In the genomic region with DNA sequence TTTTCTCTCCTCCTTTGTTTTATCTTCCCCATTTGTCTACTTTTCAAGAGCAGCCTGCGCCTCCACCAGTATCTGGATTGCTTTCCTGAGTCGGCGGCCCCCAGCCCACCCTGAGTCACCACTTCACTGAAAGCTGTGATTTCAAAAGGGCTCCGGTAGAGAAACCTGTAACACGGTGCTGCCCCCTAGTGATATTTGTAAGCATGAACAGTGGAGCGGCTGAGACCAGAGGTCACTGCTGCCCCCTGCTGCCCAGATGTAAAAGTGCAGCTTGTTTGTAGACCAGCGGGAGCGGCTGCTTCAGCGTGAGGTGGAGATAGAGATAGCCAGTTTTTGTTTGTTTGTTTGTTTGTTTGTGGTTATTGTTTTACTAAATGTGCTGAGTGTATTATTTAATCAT, we compare ENCODE assay signal across 8 mouse cellular contexts. TPM values are rescaled to one million over a fixed set of nuclear protein-coding genes. Genes with fewer than 3 reads are reported as not detected.
DNase-seq lines count a peak whose midpoint lies in the region; ATAC-seq and TF ChIP-seq lines count a peak whose summit lies in the region.

No protein-coding gene starts in this region.

- H3K9ac ChIP-seq in forebrain, embryonic 14.5 days (ENCODE audit: low read length), result no peak overlapping the region
- no peak overlapping the region for H3K9ac ChIP-seq in hindbrain, embryonic 14.5 days

- peak; percentile 69 for ATAC-seq in forebrain, embryonic 14.5 days
- peak; percentile 62; the same call in 1 of the 2 replicates for ATAC-seq in hindbrain, embryonic 14.5 days (ENCODE audit: low FRiP score)

- no peak overlapping the region for H3K4me2 ChIP-seq in forebrain, embryonic 14.5 days (ENCODE audit: low read length)
- no peak overlapping the region for H3K4me2 ChIP-seq in hindbrain, embryonic 14.5 days (replicated peaks)

- WGBS in forebrain, embryonic 14.5 days, result 27% methylated on average over 9 of the region's 9 CpGs
- 29% methylated on average over 9 of the region's 9 CpGs for WGBS in hindbrain, embryonic 14.5 days

- TF ChIP-seq CTCF in left cerebral cortex, adult 2 months (IDR thresholded peaks at IDR 0.05), result peak; percentile 98

- H3K4me3 ChIP-seq in forebrain, embryonic 14.5 days (ENCODE audit: low read depth, low read length), result no peak overlapping the region
- H3K4me3 ChIP-seq in hindbrain, embryonic 14.5 days (replicated peaks; ENCODE audit: low read length), result no peak overlapping the region
- no peak overlapping the region for H3K4me3 ChIP-seq in left cerebral cortex, adult 2 months

- intact Hi-C loops in left cerebral cortex, adult 2 months (cut with DNase I), result loop anchor here (5.0 to 10.0 kb wide), 2 partner anchors 53 to 129 kb away; no protein-coding TSS in a partner anchor

- H3K36me3 ChIP-seq in forebrain, embryonic 14.5 days (ENCODE audit: control insufficient read depth, insufficient read depth, low read length), result no peaks in the 10 kb centered on the region
- no peaks in the 10 kb centered on the region for H3K36me3 ChIP-seq in hindbrain, embryonic 14.5 days (replicated peaks; ENCODE audit: control insufficient read depth, insufficient read depth)

- peak; percentile 63 for DNase-seq in Muller cell, postnatal 12 days (ENCODE audit: inconsistent ontology term)
- peak; percentile 35 for DNase-seq in c-Kit-negative CD71-positive TER-119-positive erythroid progenitor cells, embryonic 14.5 days (ENCODE audit: low read depth, low spot score)
- peak; percentile 86 for DNase-seq in forebrain, embryonic 14.5 days (ENCODE audit: low spot score)
- DNase-seq in hindbrain, embryonic 14.5 days (ENCODE audit: low spot score), result peak; percentile 88
- peak; percentile 76 to 84 for DNase-seq in left cerebral cortex, adult 2 months (ENCODE audit: extremely low spot score in 1 of 2, low spot score in 2 of 2)
- DNase-seq in mesoderm, embryonic 11.5 days (ENCODE audit: low read depth, low spot score), result peak; percentile 90
- peak; percentile 54 to 56 for DNase-seq in right cerebral cortex, postnatal 36 days (ENCODE audit: low spot score in 2 of 2)
- DNase-seq in urinary bladder, postnatal 4 days (ENCODE audit: low spot score in 2 of 2), result peak; percentile 51 to 81

- no peaks in the 10 kb centered on the region for H3K27me3 ChIP-seq in forebrain, embryonic 14.5 days (replicated peaks; ENCODE audit: control insufficient read depth, insufficient read depth, low read length)
- H3K27me3 ChIP-seq in hindbrain, embryonic 14.5 days (ENCODE audit: control insufficient read depth, insufficient read depth, low read length), result peaks cover 6% of the 10 kb centered on the region

- H3K4me1 ChIP-seq in forebrain, embryonic 14.5 days (ENCODE audit: control insufficient read depth, insufficient read depth, low read length), result no peaks in the 10 kb centered on the region; the same call in 1 of the 2 replicates
- H3K4me1 ChIP-seq in hindbrain, embryonic 14.5 days (replicated peaks; ENCODE audit: control insufficient read depth, insufficient read depth, low read length), result no peaks in the 10 kb centered on the region

- H3K27ac ChIP-seq in forebrain, embryonic 14.5 days (ENCODE audit: low read depth, low read length), result no peak overlapping the region
- H3K27ac ChIP-seq in hindbrain, embryonic 14.5 days, result no peak overlapping the region
- H3K27ac ChIP-seq in left cerebral cortex, adult 2 months, result no peak overlapping the region

- no peaks in the 10 kb centered on the region for H3K9me3 ChIP-seq in forebrain, embryonic 14.5 days (replicated peaks; ENCODE audit: control insufficient read depth, low read length)
- H3K9me3 ChIP-seq in hindbrain, embryonic 14.5 days (ENCODE audit: control insufficient read depth, low read length), result no peaks in the 10 kb centered on the region

RNA-seq across cellular contexts. Expression of gene Kcnk15, which starts 15.4 kb away (rescaled TPM):
- not detected in 2 replicates for polyA plus RNA-seq in forebrain, embryonic 14.5 days (2014; fragmentation: Nextera tagmentation; extraction: Ambion mirVana)
- 0.29 TPM in 1 of 2 replicates, not detected in the other for polyA plus RNA-seq in hindbrain, embryonic 14.5 days (2014; fragmentation: Nextera tagmentation; extraction: Ambion mirVana)
- total RNA-seq in left cerebral cortex, adult 2 months (2021), result under 1 TPM in 1 of 2 experiments, not detected in 1; 0.28 TPM

RNA-seq across cellular contexts. Expression of gene Ccn5, which starts 17.4 kb away (rescaled TPM):
- polyA plus RNA-seq in forebrain, embryonic 14.5 days (2014; fragmentation: Nextera tagmentation; extraction: Ambion mirVana), result 0.13 TPM in 1 of 2 replicates, not detected in the other
- 0.23 TPM in 1 of 2 replicates, not detected in the other for polyA plus RNA-seq in hindbrain, embryonic 14.5 days (2014; fragmentation: Nextera tagmentation; extraction: Ambion mirVana)
- under 1 TPM; 0.19 to 0.38 TPM for total RNA-seq in left cerebral cortex, adult 2 months (2021)

Comparison
In these comparisons a context has a peak if more than half of its experiments do, and no peak if none do; other contexts are left out.
1. DNase-seq: peak in every context shown above with its lines; median percentile 90 in mesoderm, embryonic 11.5 days; 88 in hindbrain, embryonic 14.5 days; 86 in forebrain, embryonic 14.5 days; 80 in left cerebral cortex, adult 2 months; 66 in urinary bladder, postnatal 4 days; 63 in Muller cell, postnatal 12 days; 55 in right cerebral cortex, postnatal 36 days; 35 in c-Kit-negative CD71-positive TER-119-positive erythroid progenitor cells, embryonic 14.5 days.